Mouse (Mus musculus) ES-E14 (cell line): ENCODE measurements around the gene Uvrag. TPM values are rescaled to one million over a fixed set of nuclear protein-coding genes. Genes with fewer than 3 reads are reported as not detected.

ENCODE experiments used
- DNase-seq: peaks from one replicate; pipeline ENCODE4 v3.0.0-alpha.2; 2013; ENCODE audit warnings: low read depth, low spot score
- H3K27ac ChIP-seq: 2 replicates; pipeline ENCODE4 v1.5.1; 2012; ENCODE audit warnings: low read depth, mild to moderate bottlenecking, low read length, moderate library complexity, mixed read lengths; ENCODE audit not compliant: poor library complexity, insufficient read depth, severe bottlenecking
- H3K36me3 ChIP-seq: 2 replicates; pipeline ENCODE4 v1.6.1; 2012; ENCODE audit warnings: mild to moderate bottlenecking, low read length, moderate library complexity, mixed read lengths; ENCODE audit not compliant: control insufficient read depth, poor library complexity, insufficient read depth, severe bottlenecking
- H3K4me1 ChIP-seq, 2 experiments: fragments of 150-350 bp in 1 of 2; sonication (generic) in 1 of 2; 2 replicates each; pipeline ENCODE4 v1.6.1; 2012; ENCODE audit warnings: low read length in 2 of 2, mild to moderate bottlenecking in 1 of 2, mixed read lengths in 1 of 2; ENCODE audit not compliant: control insufficient read depth in 2 of 2, insufficient read depth in 2 of 2, poor library complexity in 1 of 2
- H3K4me3 ChIP-seq, 2 experiments: fragments of 150-350 bp in 1 of 2; sonication (generic) in 1 of 2; 2 replicates each; pipeline ENCODE4 v1.5.1; 2012; ENCODE audit warnings: low read length in 2 of 2, low read depth in 1 of 2, mild to moderate bottlenecking in 1 of 2, mixed read lengths in 1 of 2; ENCODE audit not compliant: insufficient read depth in 1 of 2, poor library complexity in 1 of 2, severe bottlenecking in 1 of 2
- H3K9ac ChIP-seq: 2 replicates; pipeline ENCODE4 v1.6.1; 2012; ENCODE audit warnings: low read depth, mild to moderate bottlenecking, low read length, mixed read lengths; ENCODE audit not compliant: poor library complexity, insufficient read depth, severe bottlenecking
- H3K9me3 ChIP-seq: fragments of 150-350 bp; sonication (generic); 2 replicates; pipeline ENCODE4 v1.6.1; 2012; ENCODE audit warnings: low read depth, mild to moderate bottlenecking, low read length; ENCODE audit not compliant: control insufficient read depth, insufficient read depth
- CHD2 ChIP-seq: IDR thresholded peaks from 2 replicates; pipeline ENCODE4 v1.6.1; 2014; ENCODE audit warnings: mild to moderate bottlenecking, low read depth, low read length, inconsistent platforms
- HCFC1 ChIP-seq: IDR thresholded peaks from 2 replicates; pipeline ENCODE4 v1.6.1; 2012; ENCODE audit warnings: low read length, inconsistent platforms, borderline replicate concordance; ENCODE audit not compliant: insufficient read depth
- MAFK ChIP-seq: IDR thresholded peaks from 2 replicates; pipeline ENCODE4 v1.6.1; 2014; ENCODE audit warnings: mild to moderate bottlenecking, low read depth, low read length, inconsistent platforms; ENCODE audit not compliant: insufficient read depth
- ZC3H11A ChIP-seq: IDR thresholded peaks from 2 replicates; pipeline ENCODE4 v1.6.1; 2012; ENCODE audit warnings: low read depth, mild to moderate bottlenecking, inconsistent platforms, low read length, borderline replicate concordance
- ZNF384 ChIP-seq: IDR thresholded peaks from 2 replicates; pipeline ENCODE4 v1.6.1; 2012; ENCODE audit warnings: low read depth, low read length, inconsistent platforms
- in situ Hi-C, 2 experiments: fragments of 600-800 bp; cut with MboI; formaldehyde crosslinking; loops; one replicate each; pipeline ENCODE4 v1.15.1; 2025; ENCODE audit warnings: low sequenced_read_pairs in 2 of 2, inconsistent platforms in 1 of 2; ENCODE audit not compliant: unreplicated experiment in 2 of 2
- total RNA-seq: library from RNA; depleted of rRNA; stranded (reverse); fragments of 300-350 nt; gene quantifications from 2 replicates; pipeline ENCODE4 v1.2.3, GENCODE M21; 2012

Uvrag gene
- total RNA-seq, 1 experiment: 14.6 TPM

DNA sequence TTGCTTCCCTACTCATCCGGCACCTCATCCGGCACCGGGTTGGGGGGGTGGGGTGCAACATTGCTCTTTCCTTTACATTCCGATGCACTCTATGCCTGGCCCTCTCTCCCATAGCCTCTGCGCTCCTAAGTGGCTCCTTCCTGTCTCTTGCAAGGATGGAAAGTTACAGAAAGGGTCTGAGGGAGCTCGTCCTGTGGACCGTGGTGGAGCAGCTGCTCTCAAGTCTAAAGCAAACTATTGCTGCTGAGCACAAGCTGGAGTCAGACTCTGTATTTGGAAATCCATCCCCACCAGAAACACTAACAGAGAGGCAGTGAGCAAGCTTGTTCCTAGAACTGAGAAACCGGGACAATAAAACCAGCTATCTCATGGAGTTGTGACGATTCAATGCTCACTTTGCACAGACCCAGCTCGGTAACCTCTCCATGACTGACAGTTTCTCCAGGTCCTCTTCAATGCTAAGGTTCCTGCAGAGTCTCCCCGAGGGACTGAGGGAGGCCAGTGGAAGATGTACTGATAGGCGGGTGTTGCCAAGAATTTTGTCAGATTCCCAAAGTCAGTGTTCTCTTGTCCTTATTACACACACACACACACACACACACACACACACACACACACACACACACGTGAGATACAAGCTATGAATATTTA is 975 bp downstream of the Uvrag start:
- Histone ChIP-seq H3K9ac (peak overlapping the region; percentile 88; the same call in 1 of the 2 replicates), H3K9me3 (no peaks in the 10 kb centered on the region), H3K4me1 (peaks cover 0 to 2% of the 10 kb centered on the region in 2 experiments; a peak in 1 of 4 replicates), H3K4me3 (peak overlapping the region; percentile 92 to 93), H3K36me3 (no peaks in the 10 kb centered on the region), H3K27ac (no peak overlapping the region)
- TF ChIP-seq ZNF384 (no peak), MAFK (no peak), ZC3H11A (no peak), HCFC1 (no peak), CHD2 (no peak)
- in situ Hi-C loops: no loop called here
- DNase-seq: no peak

DNA sequence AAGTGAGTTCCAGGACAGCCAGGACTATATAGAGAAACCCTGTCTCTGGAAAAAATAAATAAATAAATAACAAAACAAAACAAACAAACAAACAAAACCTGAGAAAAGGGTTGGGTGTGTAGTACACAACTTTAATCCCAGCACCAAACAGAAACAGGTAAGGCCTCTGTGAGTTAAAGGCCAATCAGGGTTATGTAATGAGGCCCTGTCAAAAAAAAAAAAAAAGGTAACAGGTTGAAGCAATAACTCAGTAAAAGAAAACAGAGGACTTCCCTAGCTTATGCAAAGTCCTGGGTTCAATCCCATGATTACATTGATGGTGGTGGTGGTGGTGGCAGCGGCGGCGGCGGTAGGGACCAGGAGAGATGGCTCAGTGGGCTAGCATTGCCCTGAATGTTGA is 3.4 kb downstream of the Uvrag start:
- no peaks in the 10 kb centered on the region for H3K36me3 ChIP-seq
- peaks cover 0 to 2% of the 10 kb centered on the region in 2 experiments; a peak in 1 of 4 replicates for H3K4me1 ChIP-seq
- no peak for TF ChIP-seq CHD2
- no peak for TF ChIP-seq ZNF384
- no peak for TF ChIP-seq HCFC1
- TF ChIP-seq ZC3H11A: no peak
- DNase-seq: no peak
- in situ Hi-C loops: no loop called here
- no peak overlapping the region for H3K9ac ChIP-seq
- no peak overlapping the region; the same call in 1 of the 2 replicates for H3K27ac ChIP-seq
- H3K4me3 ChIP-seq: no peak overlapping the region
- H3K9me3 ChIP-seq: no peaks in the 10 kb centered on the region

DNA sequence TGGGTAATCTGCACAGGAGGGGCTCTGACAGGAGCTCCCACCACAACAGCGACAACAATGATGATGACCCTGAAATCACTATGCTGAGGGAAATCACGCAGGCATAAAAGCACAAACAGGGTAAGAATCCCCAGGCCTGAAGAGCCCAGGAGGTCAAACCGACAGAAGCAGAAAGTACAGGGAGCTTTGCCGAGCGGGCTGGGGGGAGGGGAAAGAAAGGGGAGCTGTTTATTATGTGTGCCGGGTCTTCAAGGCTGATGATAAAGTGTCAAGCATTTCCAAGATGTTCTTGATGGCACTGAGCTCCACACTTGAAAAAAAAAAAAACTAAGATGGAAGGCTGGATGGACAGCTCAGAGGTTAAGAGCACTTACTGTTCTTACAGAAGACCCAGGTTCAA is 4.2 kb downstream of the Uvrag start:
- in situ Hi-C loops: no loop called here

DNA sequence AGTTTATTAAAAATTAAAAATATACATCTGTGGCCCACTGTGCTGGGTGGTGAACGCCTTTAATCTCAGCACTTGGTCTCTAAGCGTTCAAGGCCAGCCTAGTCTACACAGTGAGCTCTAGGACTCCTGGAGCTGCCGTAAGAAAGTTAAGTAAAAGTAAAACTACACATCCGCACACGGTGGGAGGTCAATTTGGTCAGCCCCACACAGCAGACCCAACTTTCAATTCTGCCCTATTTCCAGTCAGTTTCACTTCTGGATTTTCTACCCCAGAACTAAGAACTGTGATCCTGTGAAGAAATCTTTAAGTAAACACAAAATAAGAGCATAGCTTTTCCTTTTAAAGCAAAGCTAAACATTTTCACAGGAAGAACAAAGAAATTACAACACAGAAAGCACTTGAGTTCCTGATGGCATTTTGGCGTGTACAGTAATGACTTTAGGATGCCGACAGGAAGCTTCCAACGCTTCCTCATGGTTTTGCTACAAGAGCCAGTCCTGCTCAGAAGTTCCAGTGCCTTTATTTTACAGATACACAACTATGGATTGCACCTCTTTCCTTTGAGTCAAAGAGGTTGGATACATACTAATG is 7.0 kb downstream of the Uvrag start:
- Histone ChIP-seq H3K4me1 (no peaks in the 10 kb centered on the region; a peak in 1 of 4 replicates), H3K27ac (no peak overlapping the region), H3K9me3 (no peaks in the 10 kb centered on the region), H3K9ac (no peak overlapping the region), H3K36me3 (no peaks in the 10 kb centered on the region), H3K4me3 (no peak overlapping the region)
- TF ChIP-seq HCFC1: no peak
- no peak for TF ChIP-seq ZC3H11A
- TF ChIP-seq ZNF384: no peak
- TF ChIP-seq MAFK: no peak
- no peak for TF ChIP-seq CHD2
- in situ Hi-C loops: no loop called here
- no peak for DNase-seq

More for the DNA sequence above, 4.2 kb downstream of the Uvrag start:
- DNase-seq: no peak
- Histone ChIP-seq H3K4me1 (no peaks in the 10 kb centered on the region; a peak in 1 of 4 replicates), H3K36me3 (no peaks in the 10 kb centered on the region), H3K27ac (no peak overlapping the region), H3K9me3 (no peaks in the 10 kb centered on the region), H3K4me3 (no peak overlapping the region), H3K9ac (no peak overlapping the region)
- TF ChIP-seq ZC3H11A: no peak
- TF ChIP-seq HCFC1: no peak
- TF ChIP-seq ZNF384: no peak
- no peak for TF ChIP-seq MAFK
- TF ChIP-seq CHD2: no peak
